Mouse (Mus musculus): ENCODE results near the gene Dcun1d4. TPM values are rescaled to one million over a fixed set of nuclear protein-coding genes. Genes with fewer than 3 reads are reported as not detected.
A peak's percentile ranks its signal among the peaks of the same experiment; 100 is the strongest.

The Dcun1d4 gene
- total RNA-seq, 2 experiments from 2014 or later: 37.9 to 57.2 TPM

GRCm38 (mm10) chr5:73498559-73498958, 17.8 kb downstream of the Dcun1d4 start:
- DNase-seq: no peak

- DNase-seq: no peak
Observed at GRCm38 (mm10) chr5:73500867-73501440, 20.2 kb downstream of the Dcun1d4 start.

DNA sequence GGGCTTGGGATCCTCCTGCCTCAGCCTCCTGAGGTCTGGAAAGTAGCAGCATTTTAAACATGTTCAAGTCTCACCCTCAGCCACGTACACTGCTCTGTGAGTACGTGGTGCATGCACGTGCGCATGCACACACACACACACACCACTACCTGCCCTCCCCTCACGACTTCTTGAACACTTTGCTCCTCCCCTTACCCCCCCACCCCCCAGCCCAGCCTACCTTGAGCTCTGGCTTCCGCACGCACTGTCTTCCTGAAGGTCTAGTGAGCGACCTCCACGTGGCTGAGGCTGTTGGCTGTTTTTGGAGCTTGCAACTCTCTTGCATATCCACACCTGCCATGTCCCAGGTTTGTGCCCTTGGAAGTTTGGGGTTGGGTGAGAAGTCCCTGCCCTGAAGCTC, 21.6 kb downstream of the Dcun1d4 start:
- DNase-seq: no peak

DNA sequence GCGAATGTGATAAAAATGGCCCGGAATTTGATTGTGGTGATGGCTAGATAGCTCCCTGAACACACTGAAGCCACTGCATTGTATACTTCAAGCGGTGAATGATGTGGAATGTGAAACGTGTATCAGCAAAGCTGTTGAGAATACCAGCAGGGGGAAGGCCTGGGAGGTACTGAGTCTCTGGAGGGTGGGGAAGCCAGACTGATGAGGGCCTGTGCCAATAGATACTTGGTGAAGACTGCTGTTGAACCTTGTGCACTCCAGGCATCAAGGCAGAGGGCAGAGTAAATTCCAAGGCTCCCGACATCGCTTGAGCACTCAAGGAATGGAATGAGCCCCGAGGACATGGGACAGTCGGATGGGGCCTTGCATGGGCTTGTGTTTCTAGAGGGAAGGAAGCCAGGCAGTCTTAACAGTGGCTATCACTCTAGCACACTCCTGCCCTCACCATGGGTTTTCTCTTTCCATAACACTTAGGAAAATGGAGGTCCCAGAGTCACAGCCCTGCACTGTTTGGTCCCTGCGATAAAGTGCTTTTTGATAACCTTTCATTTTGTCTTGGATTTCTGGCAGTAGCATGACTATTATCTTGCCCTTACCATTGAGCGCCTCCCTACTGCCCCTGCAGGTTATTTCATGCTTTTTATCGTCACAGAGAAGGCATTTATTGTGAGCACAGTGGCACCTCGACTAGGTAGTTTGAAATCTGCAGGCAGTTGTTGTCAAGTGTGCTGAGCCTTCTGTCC, 22.4 kb downstream of the Dcun1d4 start:
- DNase-seq: no peak

- DNase-seq: no peak
Observed at GRCm38 (mm10) chr5:73511074-73511473, 30.3 kb downstream of the Dcun1d4 start.

GRCm38 (mm10) chr5:73512241-73512640, 31.4 kb downstream of the Dcun1d4 start:
- no peak for DNase-seq

DNA sequence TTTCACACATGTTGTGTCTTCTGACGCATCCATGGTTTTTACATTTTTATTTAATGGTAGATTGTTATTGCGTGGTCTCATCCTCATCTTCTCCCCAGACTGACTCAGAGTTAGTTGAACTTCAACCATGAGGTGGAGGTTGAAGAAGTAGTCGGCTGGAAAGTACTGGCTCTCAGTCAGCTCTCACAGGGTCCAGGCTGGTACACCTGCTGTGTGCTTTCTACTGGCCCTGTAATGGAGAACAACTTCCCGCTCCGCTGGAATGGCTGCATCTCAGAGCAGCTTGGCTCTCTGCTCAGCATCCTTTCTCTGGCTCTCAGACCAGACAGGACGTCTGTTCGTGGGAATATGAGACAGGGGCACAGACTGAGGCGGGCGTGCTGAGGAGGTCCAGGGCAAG, 31.9 kb downstream of the Dcun1d4 start:
- no peak for DNase-seq

GRCm38 (mm10) chr5:73514202-73514601, 33.4 kb downstream of the Dcun1d4 start:
- no peak for DNase-seq

DNA sequence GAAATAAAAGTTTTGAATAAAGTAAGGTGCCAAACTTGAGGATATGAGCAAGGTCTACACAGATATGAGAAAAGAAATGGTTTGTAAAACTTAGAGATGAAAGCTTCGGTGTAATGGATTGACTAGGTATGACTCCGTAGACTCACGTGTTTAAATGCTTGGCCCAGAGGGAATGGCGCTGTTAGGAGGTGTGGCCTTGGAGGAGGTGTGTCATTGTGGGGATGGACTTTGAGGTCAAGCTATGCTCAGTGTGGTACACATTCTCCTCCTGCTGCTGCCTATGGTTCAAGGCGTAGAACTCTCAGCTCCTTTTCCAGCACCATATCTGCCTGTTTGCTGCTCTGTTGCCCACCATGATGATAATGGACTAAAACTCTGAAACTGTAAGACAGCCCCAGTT, 36.5 kb downstream of the Dcun1d4 start:
- DNase-seq: no peak

DNA sequence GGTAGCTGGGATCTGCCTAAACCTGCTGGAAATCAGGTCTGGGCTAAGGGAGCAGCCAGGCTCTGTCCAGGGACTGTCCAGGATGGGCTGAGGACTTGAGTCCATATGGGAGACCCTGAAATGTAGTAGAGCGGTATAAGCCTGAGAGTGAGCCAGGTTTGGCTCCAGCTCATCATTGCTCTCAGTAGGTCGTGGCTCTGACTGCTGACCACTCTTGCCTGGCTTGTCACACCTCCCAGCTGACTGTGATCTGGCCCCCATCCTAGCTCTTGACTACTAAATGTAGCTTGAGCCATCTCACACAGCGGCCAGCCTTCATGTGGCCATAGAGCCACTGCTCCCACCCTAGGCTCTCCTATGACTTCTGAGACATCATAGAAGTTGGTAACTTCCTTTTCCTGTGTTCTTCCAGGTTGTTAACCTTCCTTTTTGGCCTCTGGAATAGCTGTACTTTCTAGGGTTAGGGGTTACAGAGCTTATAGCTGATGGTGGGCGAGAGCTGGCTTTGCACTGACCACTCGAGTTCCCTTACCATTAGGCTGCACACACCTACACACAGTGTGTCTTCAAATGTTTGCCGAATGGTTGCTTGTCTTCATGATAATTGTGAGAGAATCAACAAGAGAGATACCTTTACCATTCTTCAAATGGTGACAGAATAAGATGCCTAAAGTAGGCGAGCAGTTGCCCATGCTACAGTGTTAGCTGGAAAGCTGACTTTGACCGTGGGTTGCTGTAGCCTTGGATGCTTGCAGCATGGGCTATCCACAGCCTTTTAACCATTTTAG, 37.8 kb downstream of the Dcun1d4 start:
- no peak for DNase-seq

- DNase-seq: no peak
Observed at GRCm38 (mm10) chr5:73520787-73521186, 40.0 kb downstream of the Dcun1d4 start.

DNA sequence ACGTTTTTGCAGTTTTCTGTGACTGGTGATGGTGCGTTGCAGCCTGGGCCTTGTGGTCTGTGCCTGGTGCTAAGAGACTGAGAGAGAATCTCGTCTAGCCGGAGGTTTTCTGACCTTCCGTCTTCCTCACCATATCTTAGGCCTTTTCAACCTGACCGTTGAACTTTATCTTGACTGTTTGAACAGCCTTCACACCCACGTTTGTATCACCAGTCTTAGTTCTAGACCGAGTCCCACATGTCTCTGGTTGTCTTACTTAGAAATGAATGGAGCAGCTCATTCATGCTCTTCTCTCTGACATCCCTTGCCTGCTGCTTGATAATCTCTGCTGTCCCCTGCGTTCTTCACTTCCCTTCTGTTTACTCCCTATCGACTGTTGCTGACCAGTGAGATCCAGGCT, 42.4 kb downstream of the Dcun1d4 start:
- no peak for DNase-seq

DNA sequence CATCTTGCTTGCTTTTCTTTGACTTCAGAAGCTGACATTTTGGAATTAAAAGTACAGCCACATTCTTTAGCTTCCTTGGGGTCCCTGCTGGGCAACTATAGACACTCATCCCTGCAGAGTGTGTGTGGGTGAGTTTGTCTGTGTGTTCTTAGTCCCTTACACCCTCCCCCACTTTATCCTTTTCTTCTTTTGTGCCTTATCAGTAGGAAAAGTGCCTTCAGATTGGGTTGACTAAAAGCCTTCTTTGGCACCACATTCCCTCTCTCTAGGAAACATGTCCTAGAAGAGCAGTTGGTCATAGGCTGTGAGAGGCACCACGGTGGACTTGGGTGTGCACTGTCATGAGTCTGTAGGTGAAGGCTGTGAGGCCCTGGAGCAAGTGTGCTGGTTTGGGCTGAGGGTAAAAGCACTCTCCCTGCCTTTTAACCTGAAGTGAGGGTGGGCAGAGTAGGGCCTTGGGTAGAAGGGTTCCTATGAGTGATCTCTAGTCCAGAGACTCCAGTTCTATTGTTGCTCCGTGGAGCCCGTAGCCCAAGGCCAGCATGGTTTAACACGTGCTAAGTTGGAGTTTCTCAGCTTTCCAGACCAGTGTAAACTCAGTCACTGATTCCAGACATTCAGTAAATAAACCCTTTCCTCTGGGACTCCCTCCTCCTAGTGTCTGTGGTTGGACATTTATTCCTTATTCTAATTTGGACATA, 43.6 kb downstream of the Dcun1d4 start:
- DNase-seq: no peak

- no peak for DNase-seq
Observed at GRCm38 (mm10) chr5:73532222-73532621, 51.4 kb downstream of the Dcun1d4 start.

DNA sequence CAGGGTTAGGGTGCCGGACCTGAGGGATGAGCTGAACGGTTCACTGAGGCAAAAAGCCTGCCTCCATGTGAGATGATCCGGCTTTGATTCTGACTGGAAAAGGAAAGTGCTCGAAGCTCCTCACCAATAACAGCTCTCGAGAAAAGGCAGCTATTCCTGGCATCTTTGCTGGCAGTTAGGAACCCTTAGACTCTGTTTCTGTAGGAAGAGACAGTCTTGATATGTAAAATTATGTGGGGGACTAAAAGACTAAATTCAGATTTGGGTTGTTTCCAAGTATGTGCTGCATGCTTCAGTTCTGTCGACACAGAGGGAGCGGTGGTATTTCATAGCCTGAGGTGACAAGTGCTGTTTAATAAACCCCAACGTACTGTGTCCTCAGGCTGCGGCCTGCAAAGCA, 52.1 kb downstream of the Dcun1d4 start:
- DNase-seq: no peak

DNA sequence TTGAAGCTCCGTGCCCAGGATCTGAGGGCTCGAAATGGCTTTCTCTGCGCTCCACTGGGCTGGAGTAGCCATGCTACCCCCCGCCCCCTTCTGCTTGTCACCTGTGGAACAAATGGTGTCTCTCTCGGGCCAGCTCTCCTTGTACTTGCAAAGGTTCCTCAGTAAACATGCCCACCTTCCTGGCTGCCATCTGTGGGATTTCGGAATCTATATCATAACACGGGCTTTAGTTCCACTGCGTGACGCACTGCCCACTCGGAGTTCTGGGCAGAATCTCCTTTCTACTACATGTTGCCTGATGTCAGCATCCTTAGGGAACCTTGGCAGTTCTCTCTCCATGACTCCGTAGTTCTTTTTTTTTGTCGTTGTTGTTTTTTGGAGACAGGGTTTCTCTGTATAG, 56.9 kb downstream of the Dcun1d4 start:
- DNase-seq: no peak

GRCm38 (mm10) chr5:73538586-73539298, 57.9 kb downstream of the Dcun1d4 start:
- DNase-seq: no peak

- DNase-seq: peak; percentile 64 to 78
Observed at GRCm38 (mm10) chr5:73539848-73540510, 59.2 kb downstream of the Dcun1d4 start.

DNA sequence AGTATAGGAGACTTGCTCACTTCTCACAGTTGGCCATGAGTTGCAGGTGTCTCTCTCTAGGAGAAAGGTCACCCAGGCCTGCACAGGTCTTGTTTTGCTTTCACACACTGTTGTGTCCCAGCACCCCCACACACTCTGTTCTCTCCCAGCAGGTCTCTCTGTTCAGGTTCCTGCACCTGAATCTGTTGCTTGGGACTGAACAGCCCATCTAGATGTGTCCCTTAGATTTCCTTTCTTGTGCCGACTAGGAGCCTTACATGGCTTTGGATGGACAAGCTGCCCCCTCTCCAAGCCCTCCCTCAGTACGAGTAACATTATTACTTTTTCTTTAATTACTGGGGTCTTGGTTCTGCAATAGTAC, 59.7 kb downstream of the Dcun1d4 start:
- no peak for DNase-seq

DNA sequence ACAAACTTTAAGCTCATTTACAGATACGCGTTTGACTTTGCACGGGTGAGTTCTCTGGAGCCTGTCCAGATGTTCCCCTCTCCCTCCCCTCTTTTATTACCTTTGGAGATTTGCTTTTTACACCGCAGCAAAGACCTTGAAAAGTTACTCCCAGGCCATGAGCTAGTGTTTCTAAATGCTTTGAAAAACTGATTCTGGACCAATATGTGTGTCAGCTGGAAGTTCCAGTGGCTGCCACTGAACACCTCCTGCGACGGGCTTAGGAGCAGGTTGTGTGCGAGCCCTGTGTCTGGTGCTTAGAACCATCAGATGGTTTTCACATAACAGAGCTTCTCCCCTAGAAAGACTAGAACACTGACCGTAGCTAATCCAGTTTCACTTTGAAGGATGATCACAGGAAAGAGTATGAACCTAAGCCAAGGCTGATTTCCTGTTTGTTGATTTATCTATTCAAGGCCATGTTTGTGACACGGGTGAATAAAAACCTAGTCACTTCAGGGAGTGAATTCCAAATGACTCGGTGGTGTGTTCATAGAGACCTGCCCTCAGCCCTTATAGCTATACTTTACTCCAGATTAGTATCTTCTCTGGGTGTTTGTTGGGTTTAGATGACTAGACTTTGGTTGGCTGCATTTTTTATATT, 63.4 kb downstream of the Dcun1d4 start:
- DNase-seq: no peak

DNA sequence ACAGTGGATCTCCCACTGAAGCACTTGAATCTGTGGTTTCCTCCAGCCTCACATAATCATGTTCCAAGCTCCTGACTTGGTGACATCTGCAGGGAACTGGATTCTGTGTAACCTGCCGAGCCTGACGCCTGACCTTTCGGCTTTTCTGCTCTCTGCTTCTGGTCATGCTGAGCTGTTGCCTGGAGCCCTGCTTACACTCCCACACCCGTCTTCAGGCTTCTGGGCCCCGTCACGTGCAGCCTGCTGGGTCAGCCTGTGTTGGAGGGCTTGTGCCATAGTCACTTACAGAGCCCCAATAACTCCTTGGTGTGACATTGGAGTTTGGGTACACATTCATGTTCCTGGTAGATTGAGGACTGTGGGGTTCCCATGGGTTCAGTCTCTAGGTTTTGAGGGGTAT, 64.8 kb downstream of the Dcun1d4 start:
- no peak for DNase-seq

Measured in adrenal gland, postnatal 36 days (tissue).